Mouse (Mus musculus): ENCODE results near the gene Sgip1. TPM values are rescaled to one million over a fixed set of nuclear protein-coding genes. Genes with fewer than 3 reads are reported as not detected.

Gene Sgip1
- polyA plus RNA-seq, 1 experiment = 0.10 TPM

- H3K36me3 ChIP-seq (ENCODE audit: control insufficient read depth, insufficient read depth) = no peaks in the 10 kb centered on the region
- TF ChIP-seq USF1 (IDR thresholded peaks at IDR 0.05; ENCODE audit: low read depth) (no peak), REST (IDR thresholded peaks at IDR 0.05; ENCODE audit: insufficient read depth, insufficient read length) (no peak), POLR2A (IDR thresholded peaks at IDR 0.05; ENCODE audit: insufficient read length, low read depth) (no peak), E2F4 (IDR thresholded peaks at IDR 0.05; ENCODE audit: insufficient read depth) (no peak), CEBPB (IDR thresholded peaks at IDR 0.05; ENCODE audit: insufficient read depth, poor library complexity, severe bottlenecking) (no peak), SRF (IDR thresholded peaks at IDR 0.05; ENCODE audit: control insufficient read depth, insufficient read length, low read depth) (no peak), POLR2AphosphoS2 (IDR thresholded peaks at IDR 0.05; ENCODE audit: insufficient read length, low read depth) (no peak), MYOD1 (IDR thresholded peaks at IDR 0.05; ENCODE audit: control insufficient read depth in 1 of 3, insufficient read length in 2 of 3, low read depth in 2 of 3) (no peak), TCF12 (IDR thresholded peaks at IDR 0.05; ENCODE audit: insufficient read depth, poor library complexity, severe bottlenecking) (no peak), MYOG (IDR thresholded peaks at IDR 0.05; ENCODE audit: control insufficient read depth in 1 of 3, insufficient read depth in 1 of 3, insufficient read length in 2 of 3, low read depth in 2 of 3) (no peak), MAX (IDR thresholded peaks at IDR 0.05; ENCODE audit: low read depth) (no peak), TCF3 (IDR thresholded peaks at IDR 0.05; ENCODE audit: insufficient read length, low read depth) (no peak)
- no peaks in the 10 kb centered on the region for H3K79me2 ChIP-seq (ENCODE audit: control insufficient read depth, insufficient read depth)
- H3K27me3 ChIP-seq (ENCODE audit: control insufficient read depth, insufficient read depth, insufficient read length) = no peaks in the 10 kb centered on the region
- H3K4me3 ChIP-seq = no peak overlapping the region
- H3ac ChIP-seq (ENCODE audit: control insufficient read depth, insufficient read length) = no peak overlapping the region
- no peak overlapping the region for H3K4me2 ChIP-seq (ENCODE audit: low read depth)
These were observed 235.5 kb downstream of the Sgip1 start for GRCm38 (mm10) chr4:102976290-102977275.

- Histone ChIP-seq H3ac (ENCODE audit: control insufficient read depth, insufficient read length) (no peak overlapping the region), H3K79me2 (ENCODE audit: control insufficient read depth, insufficient read depth) (no peaks in the 10 kb centered on the region), H3K4me3 (no peak overlapping the region), H3K36me3 (ENCODE audit: control insufficient read depth, insufficient read depth) (no peaks in the 10 kb centered on the region), H3K4me2 (ENCODE audit: low read depth) (no peak overlapping the region), H3K27me3 (ENCODE audit: control insufficient read depth, insufficient read depth, insufficient read length) (no peaks in the 10 kb centered on the region)
- TF ChIP-seq REST (IDR thresholded peaks at IDR 0.05; ENCODE audit: insufficient read depth, insufficient read length) = no peak
- TF ChIP-seq MYOD1 (IDR thresholded peaks at IDR 0.05; ENCODE audit: control insufficient read depth in 1 of 3, insufficient read length in 2 of 3, low read depth in 2 of 3) = no peak
- no peak for TF ChIP-seq SRF (IDR thresholded peaks at IDR 0.05; ENCODE audit: control insufficient read depth, insufficient read length, low read depth)
- no peak for TF ChIP-seq TCF12 (IDR thresholded peaks at IDR 0.05; ENCODE audit: insufficient read depth, poor library complexity, severe bottlenecking)
- no peak for TF ChIP-seq POLR2A (IDR thresholded peaks at IDR 0.05; ENCODE audit: insufficient read length, low read depth)
- TF ChIP-seq CEBPB (IDR thresholded peaks at IDR 0.05; ENCODE audit: insufficient read depth, poor library complexity, severe bottlenecking) = no peak
- no peak for TF ChIP-seq USF1 (IDR thresholded peaks at IDR 0.05; ENCODE audit: low read depth)
- TF ChIP-seq MAX (IDR thresholded peaks at IDR 0.05; ENCODE audit: low read depth) = no peak
- TF ChIP-seq MYOG (IDR thresholded peaks at IDR 0.05; ENCODE audit: control insufficient read depth in 1 of 3, insufficient read depth in 1 of 3, insufficient read length in 2 of 3, low read depth in 2 of 3) = no peak
- TF ChIP-seq TCF3 (IDR thresholded peaks at IDR 0.05; ENCODE audit: insufficient read length, low read depth) = no peak
- no peak for TF ChIP-seq POLR2AphosphoS2 (IDR thresholded peaks at IDR 0.05; ENCODE audit: insufficient read length, low read depth)
- TF ChIP-seq E2F4 (IDR thresholded peaks at IDR 0.05; ENCODE audit: insufficient read depth) = no peak
These were observed 236.8 kb downstream of the Sgip1 start for GRCm38 (mm10) chr4:102977778-102978321.

- no peak for TF ChIP-seq TCF3 (IDR thresholded peaks at IDR 0.05; ENCODE audit: insufficient read length, low read depth)
- TF ChIP-seq MAX (IDR thresholded peaks at IDR 0.05; ENCODE audit: low read depth) = no peak
- TF ChIP-seq POLR2A (IDR thresholded peaks at IDR 0.05; ENCODE audit: insufficient read length, low read depth) = no peak
- no peak for TF ChIP-seq SRF (IDR thresholded peaks at IDR 0.05; ENCODE audit: control insufficient read depth, insufficient read length, low read depth)
- no peak for TF ChIP-seq E2F4 (IDR thresholded peaks at IDR 0.05; ENCODE audit: insufficient read depth)
- no peak for TF ChIP-seq POLR2AphosphoS2 (IDR thresholded peaks at IDR 0.05; ENCODE audit: insufficient read length, low read depth)
- no peak for TF ChIP-seq MYOG (IDR thresholded peaks at IDR 0.05; ENCODE audit: control insufficient read depth in 1 of 3, insufficient read depth in 1 of 3, insufficient read length in 2 of 3, low read depth in 2 of 3)
- TF ChIP-seq CEBPB (IDR thresholded peaks at IDR 0.05; ENCODE audit: insufficient read depth, poor library complexity, severe bottlenecking) = no peak
- TF ChIP-seq TCF12 (IDR thresholded peaks at IDR 0.05; ENCODE audit: insufficient read depth, poor library complexity, severe bottlenecking) = no peak
- no peak for TF ChIP-seq MYOD1 (IDR thresholded peaks at IDR 0.05; ENCODE audit: control insufficient read depth in 1 of 3, insufficient read length in 2 of 3, low read depth in 2 of 3)
- no peak for TF ChIP-seq REST (IDR thresholded peaks at IDR 0.05; ENCODE audit: insufficient read depth, insufficient read length)
- TF ChIP-seq USF1 (IDR thresholded peaks at IDR 0.05; ENCODE audit: low read depth) = no peak
- Histone ChIP-seq H3K4me3 (no peak within 1 kb of the TSS), H3K79me2 (ENCODE audit: control insufficient read depth, insufficient read depth) (no peaks in the 10 kb centered on the region), H3ac (ENCODE audit: control insufficient read depth, insufficient read length) (no peak within 1 kb of the TSS), H3K4me2 (ENCODE audit: low read depth) (no peak within 1 kb of the TSS), H3K36me3 (ENCODE audit: control insufficient read depth, insufficient read depth) (no peaks in the 10 kb centered on the region), H3K27me3 (ENCODE audit: control insufficient read depth, insufficient read depth, insufficient read length) (no peaks in the 10 kb centered on the region)
These were observed 237.3 kb downstream of the Sgip1 start, which contains the start of gene Tctex1d1 for GRCm38 (mm10) chr4:102978440-102978839. Gene Tctex1d1, plus strand, starts transcription at chr4:102978606.

GRCm38 (mm10) chr4:102979385-102979784 lies 238.3 kb downstream of the Sgip1 start:
- Histone ChIP-seq H3K27me3 (ENCODE audit: control insufficient read depth, insufficient read depth, insufficient read length) (no peaks in the 10 kb centered on the region), H3ac (ENCODE audit: control insufficient read depth, insufficient read length) (no peak overlapping the region), H3K4me2 (ENCODE audit: low read depth) (no peak overlapping the region), H3K36me3 (ENCODE audit: control insufficient read depth, insufficient read depth) (no peaks in the 10 kb centered on the region), H3K79me2 (ENCODE audit: control insufficient read depth, insufficient read depth) (no peaks in the 10 kb centered on the region), H3K4me3 (no peak overlapping the region)
- TF ChIP-seq CEBPB (IDR thresholded peaks at IDR 0.05; ENCODE audit: insufficient read depth, poor library complexity, severe bottlenecking) = no peak
- TF ChIP-seq POLR2AphosphoS2 (IDR thresholded peaks at IDR 0.05; ENCODE audit: insufficient read length, low read depth) = no peak
- TF ChIP-seq USF1 (IDR thresholded peaks at IDR 0.05; ENCODE audit: low read depth) = no peak
- TF ChIP-seq TCF12 (IDR thresholded peaks at IDR 0.05; ENCODE audit: insufficient read depth, poor library complexity, severe bottlenecking) = no peak
- TF ChIP-seq MYOG (IDR thresholded peaks at IDR 0.05; ENCODE audit: control insufficient read depth in 1 of 3, insufficient read depth in 1 of 3, insufficient read length in 2 of 3, low read depth in 2 of 3) = no peak
- no peak for TF ChIP-seq POLR2A (IDR thresholded peaks at IDR 0.05; ENCODE audit: insufficient read length, low read depth)
- no peak for TF ChIP-seq MYOD1 (IDR thresholded peaks at IDR 0.05; ENCODE audit: control insufficient read depth in 1 of 3, insufficient read length in 2 of 3, low read depth in 2 of 3)
- TF ChIP-seq TCF3 (IDR thresholded peaks at IDR 0.05; ENCODE audit: insufficient read length, low read depth) = no peak
- no peak for TF ChIP-seq REST (IDR thresholded peaks at IDR 0.05; ENCODE audit: insufficient read depth, insufficient read length)
- no peak for TF ChIP-seq MAX (IDR thresholded peaks at IDR 0.05; ENCODE audit: low read depth)
- no peak for TF ChIP-seq E2F4 (IDR thresholded peaks at IDR 0.05; ENCODE audit: insufficient read depth)
- no peak for TF ChIP-seq SRF (IDR thresholded peaks at IDR 0.05; ENCODE audit: control insufficient read depth, insufficient read length, low read depth)

Data from myocyte (in vitro differentiated cells).